Mouse (Mus musculus) kidney, adult 18-20 months (tissue): Measurements from ENCODE around the gene Zbtb17.
A peak's percentile ranks its signal among the peaks of the same experiment; 100 is the strongest.

Source experiments
- DNase-seq: peaks from one replicate; pipeline ENCODE4 v3.0.0; 2021

Zbtb17 gene

GRCm38 (mm10) chr4:141426796-141427745 is 17.4 kb upstream of the Zbtb17 start:
- no peak for DNase-seq

GRCm38 (mm10) chr4:141427921-141428320 is 16.5 kb upstream of the Zbtb17 start:
- no peak for DNase-seq

- DNase-seq = no peak
These were observed 15.1 kb upstream of the Zbtb17 start for GRCm38 (mm10) chr4:141429381-141429780.

- peak; percentile 72 for DNase-seq
These were observed 14.6 kb upstream of the Zbtb17 start for GRCm38 (mm10) chr4:141429847-141430246.

GRCm38 (mm10) chr4:141430997-141431396 is 13.5 kb upstream of the Zbtb17 start:
- peak; percentile 82 for DNase-seq

GRCm38 (mm10) chr4:141432666-141433065 is 11.8 kb upstream of the Zbtb17 start:
- DNase-seq = peak; percentile 58

GRCm38 (mm10) chr4:141433191-141433590 is 11.3 kb upstream of the Zbtb17 start:
- DNase-seq = no peak

- no peak for DNase-seq
These were observed 8.5 kb upstream of the Zbtb17 start, which contains the start of gene Srarp for GRCm38 (mm10) chr4:141435974-141436373. TSS of gene Srarp (minus strand) at chr4:141436105.

- peak; percentile 67 for DNase-seq
These were observed 5.2 kb upstream of the Zbtb17 start for GRCm38 (mm10) chr4:141439083-141439803.

GRCm38 (mm10) chr4:141440877-141441276 is 3.6 kb upstream of the Zbtb17 start:
- DNase-seq = peak; percentile 62

GRCm38 (mm10) chr4:141443641-141444429 is 619 bp upstream of the Zbtb17 start:
- no peak for DNase-seq

GRCm38 (mm10) chr4:141445328-141445720 is 870 bp downstream of the Zbtb17 start:
- DNase-seq = no peak

GRCm38 (mm10) chr4:141446211-141446610 is 1.8 kb downstream of the Zbtb17 start:
- DNase-seq = no peak

GRCm38 (mm10) chr4:141451251-141451650 is 6.8 kb downstream of the Zbtb17 start:
- DNase-seq = no peak

- DNase-seq = no peak
These were observed 7.5 kb downstream of the Zbtb17 start for GRCm38 (mm10) chr4:141451916-141452450.

GRCm38 (mm10) chr4:141454581-141455350 is 10.3 kb downstream of the Zbtb17 start:
- DNase-seq = no peak

- DNase-seq = no peak
These were observed 11.1 kb downstream of the Zbtb17 start for GRCm38 (mm10) chr4:141455526-141455925.

- no peak for DNase-seq
These were observed 11.9 kb downstream of the Zbtb17 start for GRCm38 (mm10) chr4:141456193-141456938.

GRCm38 (mm10) chr4:141458236-141458635 is 13.8 kb downstream of the Zbtb17 start:
- no peak for DNase-seq

GRCm38 (mm10) chr4:141458888-141459287 is 14.4 kb downstream of the Zbtb17 start:
- DNase-seq = no peak

GRCm38 (mm10) chr4:141459766-141460165 is 15.3 kb downstream of the Zbtb17 start:
- no peak for DNase-seq
